Mouse (Mus musculus) retina, postnatal 1 day (tissue): ENCODE data around the gene Capg.

Source experiments
- DNase-seq: peaks from one replicate; pipeline ENCODE4 v3.0.0-alpha.2; 2012

Capg gene

GRCm38 (mm10) chr6:72544283-72544987, at the start of gene Capg:
Capg (plus strand) TSS chr6:72544391.
- DNase-seq = no peak

- DNase-seq = no peak
Observed at GRCm38 (mm10) chr6:72498950-72499349, 45.2 kb upstream of the Capg start.

GRCm38 (mm10) chr6:72503309-72503708, 40.9 kb upstream of the Capg start:
- DNase-seq = no peak

- DNase-seq = no peak
Observed at GRCm38 (mm10) chr6:72503939-72504338, 40.3 kb upstream of the Capg start.

GRCm38 (mm10) chr6:72506104-72506503, 38.1 kb upstream of the Capg start:
- DNase-seq = no peak

GRCm38 (mm10) chr6:72508596-72508995, 35.6 kb upstream of the Capg start:
- DNase-seq = no peak

GRCm38 (mm10) chr6:72509872-72510435, 34.2 kb upstream of the Capg start:
- DNase-seq = no peak

GRCm38 (mm10) chr6:72510686-72511421, 33.3 kb upstream of the Capg start:
- no peak for DNase-seq

GRCm38 (mm10) chr6:72512386-72513070, 31.7 kb upstream of the Capg start:
- DNase-seq = peak; percentile 95

GRCm38 (mm10) chr6:72513071-72513440, 31.1 kb upstream of the Capg start:
- no peak for DNase-seq

- DNase-seq = no peak
Observed at GRCm38 (mm10) chr6:72515644-72516043, 28.5 kb upstream of the Capg start.

- no peak for DNase-seq
Observed at GRCm38 (mm10) chr6:72518842-72519241, 25.3 kb upstream of the Capg start.

- DNase-seq = no peak
Observed at GRCm38 (mm10) chr6:72519303-72519702, 24.9 kb upstream of the Capg start.

GRCm38 (mm10) chr6:72519892-72520663, 24.1 kb upstream of the Capg start:
- peak; percentile 89 for DNase-seq

GRCm38 (mm10) chr6:72520904-72521303, 23.3 kb upstream of the Capg start:
- DNase-seq = no peak

GRCm38 (mm10) chr6:72521607-72522006, 22.6 kb upstream of the Capg start, which contains the start of gene Sh2d6:
Sh2d6 (minus strand) TSS chr6:72521707.
- no peak for DNase-seq

- DNase-seq = no peak
Observed at GRCm38 (mm10) chr6:72522288-72522687, 21.9 kb upstream of the Capg start.

GRCm38 (mm10) chr6:72523222-72523621, 21.0 kb upstream of the Capg start:
- DNase-seq = no peak

GRCm38 (mm10) chr6:72524160-72524559, 20.0 kb upstream of the Capg start:
- DNase-seq = no peak

GRCm38 (mm10) chr6:72527070-72527469, 17.1 kb upstream of the Capg start:
- DNase-seq = no peak

GRCm38 (mm10) chr6:72528410-72529151, 15.6 kb upstream of the Capg start:
- no peak for DNase-seq

GRCm38 (mm10) chr6:72532580-72532979, 11.6 kb upstream of the Capg start:
- DNase-seq = no peak
